Mouse (Mus musculus) hindbrain, embryonic 11.5 days (tissue): ENCODE results near the gene Krt23. TPM values are rescaled to one million over a fixed set of nuclear protein-coding genes. Genes with fewer than 3 reads are reported as not detected.

ENCODE experiments used
- ATAC-seq: fragments of 200-750 bp; cut with Nextera tagmentation; 2 replicates; pipeline ENCODE4 v1.8.0; 2017; ENCODE audit warnings: mild to moderate bottlenecking, moderate TSS enrichment, moderate library complexity; ENCODE audit not compliant: low FRiP score
- DNase-seq: peaks from one replicate; pipeline ENCODE4 v3.0.0-alpha.2; 2015; ENCODE audit warnings: low spot score
- H3K27ac ChIP-seq: fragments of 300-500 bp; sonication (generic); 2 replicates; pipeline ENCODE4 v1.5.1; 2014; ENCODE audit warnings: mild to moderate bottlenecking, low read depth, low read length
- H3K27me3 ChIP-seq: fragments of 300-500 bp; sonication (generic); 2 replicates; pipeline ENCODE4 v1.6.1; 2014; ENCODE audit warnings: mild to moderate bottlenecking, low read length, moderate library complexity, mixed read lengths; ENCODE audit not compliant: control insufficient read depth, insufficient read depth
- H3K36me3 ChIP-seq: fragments of 300-500 bp; sonication (generic); 2 replicates; pipeline ENCODE4 v1.6.1; 2014; ENCODE audit warnings: mild to moderate bottlenecking, low read length, moderate library complexity, mixed read lengths; ENCODE audit not compliant: control insufficient read depth, insufficient read depth
- H3K4me1 ChIP-seq: fragments of 300-500 bp; sonication (generic); replicated peaks from 2 replicates; pipeline ENCODE4 v1.6.1; 2014; ENCODE audit warnings: low read length, mixed read lengths; ENCODE audit not compliant: control insufficient read depth, insufficient read depth
- H3K4me2 ChIP-seq: fragments of 300-500 bp; sonication (generic); replicated peaks from 2 replicates; pipeline ENCODE4 v1.6.1; 2014; ENCODE audit warnings: mild to moderate bottlenecking, low read depth, low read length
- H3K4me3 ChIP-seq: fragments of 300-500 bp; sonication (generic); 2 replicates; pipeline ENCODE4 v1.5.1; 2014; ENCODE audit warnings: low read depth, low read length
- H3K9ac ChIP-seq: fragments of 300-500 bp; sonication (generic); 2 replicates; pipeline ENCODE4 v1.6.1; 2014; ENCODE audit warnings: low read depth, low read length
- H3K9me3 ChIP-seq: fragments of 300-500 bp; sonication (generic); 2 replicates; pipeline ENCODE4 v1.6.1; 2016; ENCODE audit warnings: low read length; ENCODE audit not compliant: control insufficient read depth
- WGBS: fragments of 180-500 bp; shearing (Covaris S2); extraction: QIAGEN DNeasy Blood & Tissue Kit; methylation state at CpG from one replicate; pipeline ENCODE4 v1.1.7; 2014; 5-methylcytosine and 5-hydroxymethylcytosine counted together
- polyA plus RNA-seq: library from polyadenylated mRNA; unstranded; fragments of >200 nt; fragmentation: Nextera tagmentation; extraction: Ambion mirVana; gene quantifications from 2 replicates; pipeline ENCODE4 v1.2.1, GENCODE M21; 2014

Gene Krt23
- polyA plus RNA-seq, 1 experiment from 2014 or later: not detected

DNA sequence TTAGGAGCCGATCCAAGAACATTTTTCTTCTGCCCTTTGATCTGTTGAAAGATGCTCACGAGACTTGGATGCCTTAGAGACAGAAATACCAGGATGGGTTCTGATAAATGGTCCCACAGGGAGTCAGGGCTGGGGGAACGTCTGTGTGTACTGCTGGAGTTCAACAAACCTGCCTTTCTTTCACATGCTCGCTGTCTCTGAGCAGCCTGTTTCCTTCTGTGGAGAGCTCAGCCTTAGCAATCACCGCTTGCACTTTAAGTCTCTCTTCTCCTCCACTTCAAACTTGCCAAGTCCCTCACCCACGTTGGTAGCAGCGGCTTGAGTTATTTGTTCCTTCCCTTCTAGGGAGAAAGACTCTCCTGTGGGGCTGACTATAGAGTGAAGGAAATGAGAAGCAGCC lies 26.6 kb downstream of the Krt23 start:
- Histone ChIP-seq H3K4me3 (no peak overlapping the region), H3K9me3 (no peaks in the 10 kb centered on the region), H3K27ac (no peak overlapping the region), H3K27me3 (no peaks in the 10 kb centered on the region), H3K4me1 (no peaks in the 10 kb centered on the region), H3K4me2 (no peak overlapping the region), H3K9ac (0 out of 2 replicates have a peak overlapping the region, but pooled peaks have one; percentile 11), H3K36me3 (no peaks in the 10 kb centered on the region)
- DNase-seq (no peak), ATAC-seq (no peak)
- 40% methylated on average over 7 of the region's 7 CpGs for WGBS

DNA sequence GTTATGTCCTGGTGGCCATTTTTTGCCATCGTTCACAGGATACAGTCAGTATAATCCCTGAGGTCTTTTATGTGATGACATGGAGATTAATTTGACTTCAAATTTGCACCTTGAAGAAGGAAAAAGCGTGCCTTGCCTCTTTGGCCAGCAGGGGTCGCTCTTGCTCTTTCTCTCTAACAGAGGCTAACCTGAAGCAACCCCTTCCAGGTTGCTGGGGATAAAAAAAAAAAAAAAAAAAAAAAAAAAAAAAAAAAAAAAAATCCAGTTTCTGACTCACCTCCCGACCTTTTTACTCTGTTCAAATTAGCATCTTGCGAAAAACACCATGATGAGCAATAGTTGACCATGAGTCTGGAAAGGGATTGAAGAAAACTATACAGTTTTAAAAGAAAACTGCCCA lies 28.1 kb downstream of the Krt23 start:
- no peaks in the 10 kb centered on the region for H3K27me3 ChIP-seq
- no peak overlapping the region for H3K4me2 ChIP-seq
- no peaks in the 10 kb centered on the region for H3K4me1 ChIP-seq
- H3K9ac ChIP-seq: no peak overlapping the region
- H3K36me3 ChIP-seq: no peaks in the 10 kb centered on the region
- DNase-seq (peak; percentile 92), ATAC-seq (no peak)
- H3K9me3 ChIP-seq: no peaks in the 10 kb centered on the region
- WGBS: 7% methylated on average over 5 of the region's 5 CpGs
- no peak overlapping the region for H3K4me3 ChIP-seq
- H3K27ac ChIP-seq: no peak overlapping the region

DNA sequence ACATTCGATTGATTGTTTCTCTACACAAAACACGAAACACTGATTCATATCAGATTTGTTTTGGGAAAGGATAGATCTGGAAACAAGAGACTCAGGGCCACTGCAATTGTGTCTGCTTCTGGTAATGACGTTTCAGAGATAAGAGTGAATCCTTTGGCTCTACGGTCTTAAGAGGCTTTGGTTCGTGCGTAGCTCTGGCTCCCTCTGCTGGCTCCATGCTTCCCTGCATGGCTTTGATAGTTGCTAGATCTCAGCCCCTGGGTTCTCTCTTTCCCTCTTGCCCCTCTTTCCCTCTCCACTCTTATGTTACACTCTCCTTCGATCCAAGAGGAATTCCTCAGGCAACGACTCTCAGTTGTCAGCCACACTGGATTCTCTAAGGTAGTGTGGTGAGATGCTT lies 29.8 kb downstream of the Krt23 start:
- Histone ChIP-seq H3K27me3 (no peaks in the 10 kb centered on the region), H3K9ac (no peak overlapping the region), H3K27ac (no peak overlapping the region), H3K36me3 (no peaks in the 10 kb centered on the region), H3K4me2 (no peak overlapping the region), H3K4me1 (no peaks in the 10 kb centered on the region), H3K9me3 (no peaks in the 10 kb centered on the region), H3K4me3 (no peak overlapping the region)
- 14% methylated on average over 8 of the region's 8 CpGs for WGBS
- DNase-seq (peak; percentile 87), ATAC-seq (no peak)

- Histone ChIP-seq H3K4me2 (no peak overlapping the region), H3K4me1 (no peaks in the 10 kb centered on the region), H3K4me3 (no peak overlapping the region), H3K9ac (no peak overlapping the region), H3K9me3 (no peaks in the 10 kb centered on the region), H3K27me3 (no peaks in the 10 kb centered on the region), H3K27ac (no peak overlapping the region), H3K36me3 (no peaks in the 10 kb centered on the region)
- 56% methylated on average over 7 of the region's 7 CpGs for whole genome bisulfite sequencing
- DNase-seq (no peak), ATAC-seq (no peak)
These were observed 31.2 kb downstream of the Krt23 start for GRCm38 (mm10) chr11:99461736-99462135.

GRCm38 (mm10) chr11:99458887-99459286 lies 34.0 kb downstream of the Krt23 start:
- Histone ChIP-seq H3K4me1 (no peaks in the 10 kb centered on the region), H3K9me3 (no peaks in the 10 kb centered on the region), H3K36me3 (no peaks in the 10 kb centered on the region), H3K4me2 (no peak overlapping the region), H3K9ac (no peak overlapping the region), H3K27ac (no peak overlapping the region), H3K27me3 (no peaks in the 10 kb centered on the region), H3K4me3 (no peak overlapping the region)
- ATAC-seq (no peak), DNase-seq (no peak)
- WGBS: 70% methylated on average over 7 of the region's 7 CpGs

GRCm38 (mm10) chr11:99454759-99455158 lies 38.2 kb downstream of the Krt23 start:
- 60% methylated on average over 10 of the region's 10 CpGs for WGBS
- DNase-seq: no peak
- Histone ChIP-seq H3K27me3 (no peaks in the 10 kb centered on the region), H3K4me3 (no peak overlapping the region), H3K4me1 (no peaks in the 10 kb centered on the region), H3K9ac (no peak overlapping the region), H3K27ac (no peak overlapping the region), H3K36me3 (no peaks in the 10 kb centered on the region), H3K4me2 (no peak overlapping the region), H3K9me3 (no peaks in the 10 kb centered on the region)
- no peak for ATAC-seq

DNA sequence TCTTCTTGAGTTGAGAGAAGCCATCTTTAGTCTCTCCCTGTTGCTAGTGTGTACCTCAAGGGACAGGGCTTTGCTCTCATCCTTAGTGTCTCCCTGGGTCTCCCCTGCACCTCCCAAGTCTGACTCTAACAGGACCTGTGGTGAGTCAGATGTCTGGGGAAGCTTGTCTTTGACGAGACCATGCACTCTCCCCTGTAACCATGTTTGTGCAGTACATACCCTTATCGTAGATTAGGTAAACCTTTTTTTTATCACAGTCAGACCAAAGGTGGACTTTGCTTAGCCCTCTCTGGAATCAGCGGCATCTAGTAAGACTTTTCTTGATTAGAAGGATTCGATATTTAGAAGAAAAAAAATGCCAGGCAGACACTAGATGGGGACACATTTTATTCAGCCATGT lies 38.9 kb downstream of the Krt23 start:
- no peak overlapping the region for H3K9ac ChIP-seq
- DNase-seq (no peak), ATAC-seq (no peak)
- H3K4me1 ChIP-seq: no peaks in the 10 kb centered on the region
- no peak overlapping the region for H3K4me3 ChIP-seq
- no peak overlapping the region for H3K27ac ChIP-seq
- no peaks in the 10 kb centered on the region for H3K36me3 ChIP-seq
- no peaks in the 10 kb centered on the region for H3K27me3 ChIP-seq
- H3K4me2 ChIP-seq: no peak overlapping the region
- no peaks in the 10 kb centered on the region for H3K9me3 ChIP-seq
- WGBS: 90% methylated on average over 4 of the region's 4 CpGs

DNA sequence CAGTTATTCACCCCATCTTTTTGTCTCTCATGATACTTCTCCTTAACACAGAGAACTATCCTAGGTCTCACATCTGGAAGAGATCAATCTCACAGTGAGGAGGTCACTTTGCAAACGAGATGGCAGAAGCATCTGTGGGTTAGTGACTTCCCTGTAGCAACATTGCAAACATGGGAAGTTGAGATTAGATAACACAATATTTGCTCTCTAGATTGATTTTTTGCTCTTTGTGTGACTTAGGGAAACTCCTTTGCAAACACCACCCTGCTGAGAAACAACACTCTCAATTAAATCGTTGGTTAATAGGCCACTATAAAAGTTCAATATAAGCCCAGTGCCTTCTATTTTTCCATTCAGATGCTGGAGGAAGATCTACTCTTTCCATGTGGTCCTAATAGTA lies 44.2 kb downstream of the Krt23 start:
- no peaks in the 10 kb centered on the region for H3K4me1 ChIP-seq
- no peak overlapping the region for H3K27ac ChIP-seq
- DNase-seq (no peak), ATAC-seq (no peak)
- no peaks in the 10 kb centered on the region for H3K36me3 ChIP-seq
- no peak overlapping the region for H3K9ac ChIP-seq
- H3K4me3 ChIP-seq: no peak overlapping the region
- no peak overlapping the region for H3K4me2 ChIP-seq
- H3K27me3 ChIP-seq: no peaks in the 10 kb centered on the region
- WGBS: 75% methylated on average over 2 of the region's 2 CpGs
- H3K9me3 ChIP-seq: no peaks in the 10 kb centered on the region

DNA sequence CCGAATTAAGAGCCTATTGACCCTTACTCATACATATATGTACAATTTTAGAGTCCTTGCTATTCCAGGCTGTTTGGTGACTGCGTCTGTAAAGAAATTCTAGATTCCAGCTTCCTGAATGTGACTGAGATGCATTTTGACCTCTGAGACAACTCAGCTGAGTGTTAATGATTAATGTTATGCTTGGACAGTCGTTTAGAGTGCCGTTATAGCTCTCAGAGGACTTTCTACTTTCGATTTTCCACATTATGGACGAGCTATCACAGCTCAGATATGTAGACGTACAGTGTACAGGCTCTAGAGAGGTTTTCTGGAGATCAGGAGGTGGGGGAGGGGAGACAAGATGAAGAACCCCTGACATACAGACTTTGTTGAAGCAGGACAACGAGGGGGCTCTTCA lies 51.7 kb downstream of the Krt23 start:
- no peaks in the 10 kb centered on the region for H3K27me3 ChIP-seq
- no peaks in the 10 kb centered on the region for H3K36me3 ChIP-seq
- no peak overlapping the region for H3K4me2 ChIP-seq
- H3K9ac ChIP-seq: no peak overlapping the region
- WGBS: 76% methylated on average over 8 of the region's 8 CpGs
- ATAC-seq (no peak), DNase-seq (no peak)
- no peak overlapping the region for H3K27ac ChIP-seq
- H3K4me1 ChIP-seq: no peaks in the 10 kb centered on the region
- no peaks in the 10 kb centered on the region for H3K9me3 ChIP-seq
- no peak overlapping the region for H3K4me3 ChIP-seq
